Mouse (Mus musculus): ENCODE results near the gene Btbd35f25.
"Not testable (repeated sequence)": the region's sequence is repeated elsewhere in the genome, so short reads cannot be mapped to it uniquely, and the experiment has no call there.

Gene Btbd35f25

DNA sequence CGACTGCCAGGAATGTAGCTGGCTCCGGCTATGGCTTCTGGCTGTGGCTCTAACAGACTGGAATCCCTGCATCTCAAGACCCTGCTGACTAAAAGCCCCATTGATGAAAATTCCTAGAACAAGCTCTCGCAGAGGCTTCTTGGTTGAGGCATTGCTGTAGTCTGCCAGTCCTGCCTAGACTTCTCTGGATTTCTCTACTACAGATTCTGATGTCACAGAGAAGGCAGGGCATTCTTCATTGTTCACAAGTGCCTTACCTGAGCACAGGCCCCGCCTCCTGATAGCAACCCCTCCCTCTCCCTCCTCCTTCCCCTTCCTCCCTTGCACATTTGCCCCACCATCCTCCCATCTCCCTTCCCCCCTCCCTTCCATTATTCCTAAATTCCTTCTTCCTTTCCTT, at the start of gene Btbd35f25:
Gene Btbd35f25 (minus strand): TSS at position 101 of the 400 bp plus-strand sequence.
- not testable (repeated sequence) for DNase-seq

DNA sequence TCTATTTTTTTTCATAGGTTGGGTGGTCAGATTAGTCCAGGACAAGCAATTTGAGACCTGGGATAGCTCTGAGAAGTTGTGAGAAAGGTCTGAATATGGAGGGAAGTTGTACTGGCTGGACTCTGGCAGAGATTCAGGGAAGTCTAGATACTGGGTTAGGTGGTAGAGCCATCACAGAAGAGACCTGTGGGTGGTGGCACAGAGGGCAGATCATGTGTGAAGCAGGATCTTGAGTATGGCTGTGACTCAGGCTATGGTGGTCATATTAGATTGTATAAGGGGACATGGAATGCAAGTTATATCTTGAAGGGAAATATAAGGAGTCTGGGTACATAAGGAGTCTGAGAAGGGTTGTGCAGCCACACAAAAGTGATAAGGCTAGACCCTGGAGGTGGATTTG, 49.3 kb upstream of the Btbd35f25 start:
- no peak for DNase-seq

DNA sequence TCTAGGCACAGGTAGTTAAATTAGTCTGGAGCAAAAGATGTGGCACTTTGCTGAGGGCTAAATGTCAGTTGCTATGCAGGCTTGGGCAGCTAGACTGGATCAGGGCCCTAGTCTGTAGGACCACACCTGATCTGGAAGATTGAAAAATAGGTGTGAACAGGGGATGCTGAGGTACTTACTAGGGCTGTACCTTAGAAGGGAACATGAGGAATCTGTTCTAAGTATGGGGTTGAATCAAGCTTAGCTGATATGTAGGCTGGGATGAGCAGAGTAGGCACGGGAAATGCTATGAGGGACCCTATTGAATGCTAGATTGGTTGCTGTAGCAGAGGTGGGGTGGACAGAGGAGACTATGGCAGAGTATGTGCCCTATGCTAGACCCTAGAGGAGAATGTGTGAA, 47.0 kb upstream of the Btbd35f25 start:
- no peak for DNase-seq

DNA sequence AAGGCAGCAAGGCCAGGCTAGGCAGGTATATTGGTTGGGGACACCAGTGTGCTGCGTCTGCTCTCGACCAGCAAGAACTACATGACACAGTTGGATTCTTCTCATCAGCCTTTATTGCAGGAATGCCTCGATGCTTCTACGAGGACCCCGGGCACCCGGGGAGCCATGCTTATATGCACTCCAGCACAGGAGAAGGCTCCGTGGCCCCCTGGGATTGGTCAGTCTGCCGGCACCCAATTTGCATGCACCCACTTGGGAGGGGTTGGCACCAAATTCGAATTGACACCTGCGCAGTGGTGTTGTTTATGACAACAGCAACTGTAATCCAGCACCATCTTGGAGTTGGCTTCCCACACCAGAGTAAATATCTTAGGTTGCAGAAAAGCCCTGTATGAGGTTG, 28.1 kb upstream of the Btbd35f25 start:
- DNase-seq = no peak

DNA sequence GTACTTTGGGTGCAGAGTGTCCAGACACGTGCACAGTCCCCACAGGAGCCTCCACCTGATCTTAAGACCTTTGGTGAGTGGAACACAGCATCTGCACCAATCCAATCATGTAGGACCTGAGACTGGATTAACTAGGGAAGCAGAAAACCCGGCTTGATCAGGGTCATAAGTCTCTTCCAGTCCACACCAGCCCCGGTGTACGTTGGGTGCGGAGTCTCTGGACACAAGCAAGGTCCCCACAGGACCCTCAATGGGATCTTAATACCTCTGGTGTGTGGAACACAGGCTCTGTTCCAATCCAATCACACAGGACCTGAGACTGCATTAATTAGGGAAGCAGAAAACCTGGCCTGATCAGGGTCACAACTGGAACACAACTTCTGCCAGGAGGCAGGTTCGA, 20.0 kb upstream of the Btbd35f25 start:
- DNase-seq = no peak

Measured in kidney, adult 11 months (tissue).